Mouse (Mus musculus) liver, embryonic 12.5 days (tissue): ENCODE measurements around the gene Timd4. TPM values are rescaled to one million over a fixed set of nuclear protein-coding genes. Genes with fewer than 3 reads are reported as not detected.

ENCODE experiments used
- ATAC-seq: fragments of 200-750 bp; cut with Nextera tagmentation; 2 replicates; pipeline ENCODE4 v1.8.0; 2017; ENCODE audit warnings: moderate number of reproducible peaks, mild to moderate bottlenecking, moderate library complexity
- H3K27ac ChIP-seq: fragments of 300-500 bp; sonication (generic); 2 replicates; pipeline ENCODE4 v1.5.1; 2016; ENCODE audit warnings: mild to moderate bottlenecking
- H3K27me3 ChIP-seq: fragments of 300-500 bp; sonication (generic); replicated peaks from 2 replicates; pipeline ENCODE4 v1.6.1; 2016; ENCODE audit warnings: mild to moderate bottlenecking, moderate library complexity
- H3K36me3 ChIP-seq: fragments of 300-500 bp; sonication (generic); 2 replicates; pipeline ENCODE4 v1.6.1; 2016; ENCODE audit warnings: mild to moderate bottlenecking, moderate library complexity
- H3K4me1 ChIP-seq: fragments of 300-500 bp; sonication (generic); 2 replicates; pipeline ENCODE4 v1.6.1; 2016
- H3K4me2 ChIP-seq: fragments of 300-500 bp; sonication (generic); 2 replicates; pipeline ENCODE4 v1.6.1; 2016; ENCODE audit warnings: mild to moderate bottlenecking, moderate library complexity
- H3K4me3 ChIP-seq: fragments of 300-500 bp; sonication (generic); 2 replicates; pipeline ENCODE4 v1.5.1; 2016; ENCODE audit warnings: mild to moderate bottlenecking, moderate library complexity
- H3K9ac ChIP-seq: fragments of 300-500 bp; sonication (generic); 2 replicates; pipeline ENCODE4 v1.6.1; 2016; ENCODE audit warnings: mild to moderate bottlenecking, moderate library complexity
- H3K9me3 ChIP-seq: fragments of 300-500 bp; sonication (generic); replicated peaks from 2 replicates; pipeline ENCODE4 v1.6.1; 2016; ENCODE audit warnings: mild to moderate bottlenecking, moderate library complexity
- WGBS: fragments of 180-500 bp; shearing (Covaris S2); methylation state at CpG from one replicate; pipeline ENCODE4 v1.1.7; 2016; ENCODE audit not compliant: insufficient replicate concordance; 5-methylcytosine and 5-hydroxymethylcytosine counted together
- polyA plus RNA-seq: library from polyadenylated mRNA; unstranded; fragments of >200 nt; fragmentation: Nextera tagmentation; extraction: Ambion mirVana; gene quantifications from 2 replicates; pipeline ENCODE4 v1.2.1, GENCODE M21; 2016

The Timd4 gene
- polyA plus RNA-seq, 1 experiment from 2014 or later = 5.0 TPM

- Histone ChIP-seq H3K9me3 (no peaks in the 10 kb centered on the region), H3K27ac (no peak overlapping the region), H3K4me1 (no peaks in the 10 kb centered on the region), H3K4me2 (no peak overlapping the region), H3K36me3 (no peaks in the 10 kb centered on the region), H3K4me3 (no peak overlapping the region), H3K9ac (no peak overlapping the region), H3K27me3 (no peaks in the 10 kb centered on the region)
- no peak for ATAC-seq
- WGBS = 76% methylated on average over 1 of the region's 1 CpGs
Measured at GRCm38 (mm10) chr11:46864809-46865208, 54.2 kb downstream of the Timd4 start.

- no peaks in the 10 kb centered on the region for H3K27me3 ChIP-seq
- no peak for ATAC-seq
Measured at GRCm38 (mm10) chr11:46868594-46868993, 58.0 kb downstream of the Timd4 start.

GRCm38 (mm10) chr11:46875774-46876173, 65.2 kb downstream of the Timd4 start:
- Histone ChIP-seq H3K4me3 (no peak overlapping the region), H3K9me3 (no peaks in the 10 kb centered on the region), H3K4me2 (no peak overlapping the region), H3K27ac (no peak overlapping the region), H3K36me3 (no peaks in the 10 kb centered on the region), H3K27me3 (no peaks in the 10 kb centered on the region), H3K9ac (no peak overlapping the region), H3K4me1 (no peaks in the 10 kb centered on the region)
- 46% methylated on average over 1 of the region's 1 CpGs for WGBS
- no peak for ATAC-seq

More at GRCm38 (mm10) chr11:46868594-46868993, 58.0 kb downstream of the Timd4 start:
- H3K4me2 ChIP-seq = no peak overlapping the region
- H3K27ac ChIP-seq = no peak overlapping the region
- H3K36me3 ChIP-seq = no peaks in the 10 kb centered on the region
- no peaks in the 10 kb centered on the region for H3K9me3 ChIP-seq
- H3K4me1 ChIP-seq = no peaks in the 10 kb centered on the region
- WGBS = 58% methylated on average over 7 of the region's 7 CpGs
- no peak overlapping the region for H3K9ac ChIP-seq
- H3K4me3 ChIP-seq = no peak overlapping the region

GRCm38 (mm10) chr11:46882456-46882855, 71.9 kb downstream of the Timd4 start:
- no peak for ATAC-seq
- H3K4me2 ChIP-seq = no peak overlapping the region
- no peaks in the 10 kb centered on the region for H3K27me3 ChIP-seq
- WGBS = 56% methylated on average over 2 of the region's 2 CpGs
- H3K9ac ChIP-seq = no peak overlapping the region
- no peaks in the 10 kb centered on the region for H3K4me1 ChIP-seq
- H3K27ac ChIP-seq = no peak overlapping the region
- no peaks in the 10 kb centered on the region for H3K36me3 ChIP-seq
- H3K4me3 ChIP-seq = no peak overlapping the region
- no peaks in the 10 kb centered on the region for H3K9me3 ChIP-seq

- no peak for ATAC-seq
- H3K36me3 ChIP-seq = no peaks in the 10 kb centered on the region
- H3K27ac ChIP-seq = no peak overlapping the region
- H3K4me1 ChIP-seq = no peaks in the 10 kb centered on the region
- 66% methylated on average over 3 of the region's 3 CpGs for WGBS
- H3K9ac ChIP-seq = no peak overlapping the region
- H3K27me3 ChIP-seq = no peaks in the 10 kb centered on the region
- H3K9me3 ChIP-seq = no peaks in the 10 kb centered on the region
- H3K4me2 ChIP-seq = no peak overlapping the region
- no peak overlapping the region for H3K4me3 ChIP-seq
Measured at GRCm38 (mm10) chr11:46889093-46889492, 78.5 kb downstream of the Timd4 start.

Other genes starting within 250 kb of the Timd4 start
- gene BC053393, start 239.3 kb upstream of the Timd4 start, polyA plus RNA-seq = not detected in 2 replicates
- not detected in 2 replicates for gene Dppa1, start 181.5 kb upstream of the Timd4 start, polyA plus RNA-seq
- gene Timd2, start 103.7 kb upstream of the Timd4 start, polyA plus RNA-seq = 9.8 and 10.3 TPM in 2 replicates
- gene Havcr1, start 75.7 kb upstream of the Timd4 start, polyA plus RNA-seq = not detected in 2 replicates